Mouse (Mus musculus) CH12.LX (cell line): Measurements from ENCODE around the gene Fgfr2.

ENCODE experiments used
- CTCF ChIP-seq, 2 experiments: IDR thresholded peaks in 1 of 2; conservative IDR thresholded peaks in 1 of 2; 2 replicates each; pipeline ENCODE4 v1.5.1; 2011 to 2012; ENCODE audit warnings: low read depth in 2 of 2, low read length in 2 of 2, improper control_type of control experiment in 1 of 2, inconsistent platforms in 1 of 2, mild to moderate bottlenecking in 1 of 2, moderate library complexity in 1 of 2
- MEF2A ChIP-seq: IDR thresholded peaks from 2 replicates; pipeline ENCODE4 v1.6.1; 2014; ENCODE audit warnings: low read depth, mild to moderate bottlenecking, inconsistent platforms, low read length, improper control_type of control experiment, borderline replicate concordance
- MXI1 ChIP-seq: IDR thresholded peaks from 2 replicates; pipeline ENCODE4 v1.6.1; 2011; ENCODE audit warnings: mild to moderate bottlenecking, low read depth, low read length, improper control_type of control experiment
- POLR2AphosphoS2 ChIP-seq: IDR thresholded peaks from 2 replicates; pipeline ENCODE4 v1.6.1; 2011; ENCODE audit warnings: low read depth, low read length, improper control_type of control experiment
- RAD21 ChIP-seq: IDR thresholded peaks from 2 replicates; pipeline ENCODE4 v1.6.1; 2011; ENCODE audit warnings: low read depth, mild to moderate bottlenecking, low read length, improper control_type of control experiment, moderate library complexity
- TCF12 ChIP-seq: IDR thresholded peaks from 2 replicates; pipeline ENCODE4 v1.6.1; 2014; ENCODE audit warnings: low read depth, mild to moderate bottlenecking, inconsistent platforms, low read length, improper control_type of control experiment
- USF1 ChIP-seq: IDR thresholded peaks from 2 replicates; pipeline ENCODE4 v1.6.1; 2014; ENCODE audit warnings: low read depth, mild to moderate bottlenecking, inconsistent platforms, low read length, improper control_type of control experiment

DNA sequence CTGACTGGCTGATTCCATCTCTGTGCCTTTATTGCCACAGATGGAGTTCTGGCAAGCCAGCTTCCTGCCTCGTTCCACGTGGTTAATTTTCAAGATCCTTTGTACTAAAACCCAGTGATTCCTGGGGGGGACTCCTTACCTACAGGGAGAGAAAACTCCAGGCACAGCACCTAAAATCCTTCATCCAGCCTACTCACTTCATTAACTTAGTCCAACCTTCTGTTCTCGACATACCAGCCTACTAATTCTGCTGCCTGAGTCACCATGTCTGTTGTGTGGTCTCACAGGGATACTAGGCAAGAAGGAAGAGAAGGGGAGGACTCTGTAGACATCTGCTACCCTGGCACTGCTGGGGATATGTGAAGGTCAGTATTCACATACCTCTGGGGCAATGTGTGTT lies 1048.6 kb downstream of the Fgfr2 start:
- no peak for TF ChIP-seq USF1
- no peak for TF ChIP-seq MXI1
- no peak for TF ChIP-seq RAD21
- TF ChIP-seq CTCF (conservative IDR thresholded peaks at IDR 0.05 in 1 of 2, IDR thresholded peaks at IDR 0.05 in 1 of 2; ENCODE audit: low read depth in 2 of 2, low read length in 2 of 2), result no peak
- no peak for TF ChIP-seq POLR2AphosphoS2
- no peak for TF ChIP-seq MEF2A
- no peak for TF ChIP-seq TCF12
